Mouse (Mus musculus) c-Kit-negative CD71-positive TER-119-positive erythroid progenitor cells, embryonic 14.5 days (primary cell): Measurements from ENCODE around the gene Ush2a.

Source experiments
- DNase-seq: peaks from one replicate; pipeline ENCODE4 v3.0.0-alpha.2; 2013; ENCODE audit warnings: low read depth, low spot score

The Ush2a gene

GRCm38 (mm10) chr1:189007239-189007979, 745.6 kb downstream of the Ush2a start, which contains the start of gene Kctd3:
TSS of gene Kctd3 (minus strand) at chr1:189007841.
- peak; percentile 86 for DNase-seq

DNA sequence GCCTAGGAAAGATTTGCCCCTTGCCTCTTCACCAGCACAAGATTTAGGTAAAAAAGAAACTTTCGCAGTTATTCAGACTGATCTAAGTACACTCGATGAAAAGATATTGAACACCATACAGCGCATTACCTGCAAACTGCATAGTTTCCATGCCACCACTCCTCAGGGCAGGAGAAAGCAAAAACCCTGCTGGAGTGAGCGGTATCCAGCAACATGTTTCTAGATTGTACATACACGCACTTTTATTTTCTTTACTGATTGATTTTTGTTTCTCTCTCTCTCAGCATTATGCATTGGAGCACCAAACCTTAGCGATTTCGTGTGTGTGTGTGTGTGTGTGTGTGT, 746.1 kb downstream of the Ush2a start:
- DNase-seq = no peak

DNA sequence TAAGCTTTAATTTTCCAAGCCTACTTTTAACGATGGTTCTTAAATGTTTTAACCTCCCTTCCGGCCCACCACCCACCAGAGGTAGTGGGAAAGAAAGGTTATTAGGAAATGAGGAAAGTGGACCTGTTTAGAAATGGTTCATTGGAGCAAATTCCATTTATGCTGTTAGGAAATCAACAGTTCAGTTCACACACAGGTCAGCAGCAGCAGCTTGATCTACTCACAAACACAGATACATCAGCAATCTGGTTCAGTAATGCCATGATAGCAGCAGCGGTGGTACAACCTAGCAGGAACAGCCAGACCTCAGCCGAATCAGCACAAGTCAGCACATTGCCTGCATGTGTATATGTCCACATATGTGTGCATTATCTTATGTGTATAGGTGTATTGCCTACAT, 748.8 kb downstream of the Ush2a start:
- DNase-seq = no peak

GRCm38 (mm10) chr1:189012846-189013586, 751.2 kb downstream of the Ush2a start:
- DNase-seq = no peak

GRCm38 (mm10) chr1:189013587-189013921, 751.7 kb downstream of the Ush2a start:
- DNase-seq = no peak
